Mouse (Mus musculus) CH12.LX (cell line): ENCODE results near the gene Dnm3. TPM values are rescaled to one million over a fixed set of nuclear protein-coding genes. Genes with fewer than 3 reads are reported as not detected.

ENCODE experiments used
- DNase-seq: peaks from one replicate; pipeline ENCODE4 v3.0.0-alpha.2; 2013; ENCODE audit errors: extremely low read depth
- H3K27ac ChIP-seq: 2 replicates; pipeline ENCODE4 v1.5.1; 2012; ENCODE audit warnings: low read depth, mild to moderate bottlenecking, control low read depth, moderate library complexity; ENCODE audit not compliant: insufficient read depth
- H3K27me3 ChIP-seq: replicated peaks from 2 replicates; pipeline ENCODE3; 2012; ENCODE audit warnings: inconsistent platforms
- H3K36me3 ChIP-seq, 2 experiments: replicated peaks in 1 of 2; 2 replicates each; pipeline versions ENCODE3 to v1.6.1; 2012; ENCODE audit warnings: inconsistent platforms in 1 of 2, low read length in 1 of 2, mild to moderate bottlenecking in 1 of 2, mixed read lengths in 1 of 2, moderate library complexity in 1 of 2; ENCODE audit not compliant: control insufficient read depth in 1 of 2, insufficient read depth in 1 of 2
- H3K4me1 ChIP-seq, 2 experiments: 2 replicates each; pipeline ENCODE4 v1.6.1; 2012; ENCODE audit warnings: inconsistent platforms in 1 of 2, moderate library complexity in 1 of 2; ENCODE audit not compliant: insufficient read depth in 2 of 2, control insufficient read depth in 1 of 2
- H3K4me2 ChIP-seq: 2 replicates; pipeline ENCODE4 v1.6.1; 2012; ENCODE audit warnings: low read depth, mild to moderate bottlenecking, control low read depth; ENCODE audit not compliant: poor library complexity, insufficient read depth, severe bottlenecking
- H3K4me3 ChIP-seq, 3 experiments: fragments of 150-350 bp in 1 of 3; sonication (generic) in 1 of 3; replicated peaks in 1 of 3; 2 replicates each; pipeline versions ENCODE3 to v1.5.1; 2011 to 2012; ENCODE audit warnings: low read depth in 2 of 3, low read length in 2 of 3, mild to moderate bottlenecking in 2 of 3, moderate library complexity in 2 of 3, control low read depth in 1 of 3, improper control_type of control experiment in 1 of 3, inconsistent platforms in 1 of 3, mixed read lengths in 1 of 3; ENCODE audit not compliant: poor library complexity in 1 of 3
- H3K79me2 ChIP-seq: replicated peaks from 2 replicates; pipeline ENCODE4 v1.6.1; 2012; ENCODE audit warnings: mild to moderate bottlenecking, moderate library complexity; ENCODE audit not compliant: control insufficient read depth, poor library complexity, insufficient read depth, severe bottlenecking; ENCODE audit errors: extremely low read depth
- H3K9ac ChIP-seq: 2 replicates; pipeline ENCODE4 v1.6.1; 2012; ENCODE audit warnings: low read depth, mild to moderate bottlenecking, control low read depth, moderate library complexity; ENCODE audit not compliant: insufficient read depth
- H3K9me3 ChIP-seq: replicated peaks from 2 replicates; pipeline ENCODE3; 2012; ENCODE audit warnings: low read length, inconsistent platforms, mixed read lengths
- BHLHE40 ChIP-seq: IDR thresholded peaks from 2 replicates; pipeline ENCODE4 v1.6.1; 2011; ENCODE audit warnings: mild to moderate bottlenecking, low read depth, low read length, improper control_type of control experiment
- CHD1 ChIP-seq: IDR thresholded peaks from 2 replicates; pipeline ENCODE4 v1.6.1; 2012; ENCODE audit warnings: low read depth, low read length, improper control_type of control experiment, inconsistent platforms
- CTCF ChIP-seq, 2 experiments: IDR thresholded peaks in 1 of 2; conservative IDR thresholded peaks in 1 of 2; 2 replicates each; pipeline ENCODE4 v1.5.1; 2011 to 2012; ENCODE audit warnings: low read depth in 2 of 2, low read length in 2 of 2, improper control_type of control experiment in 1 of 2, inconsistent platforms in 1 of 2, mild to moderate bottlenecking in 1 of 2, moderate library complexity in 1 of 2
- ELF1 ChIP-seq: IDR thresholded peaks from 2 replicates; pipeline ENCODE4 v1.6.1; 2014; ENCODE audit warnings: low read depth, mild to moderate bottlenecking, inconsistent platforms, low read length, improper control_type of control experiment
- ETS1 ChIP-seq: conservative IDR thresholded peaks from 2 replicates; pipeline ENCODE4 v1.6.1; 2012; ENCODE audit warnings: low read depth, mild to moderate bottlenecking, inconsistent platforms, low read length, improper control_type of control experiment, moderate library complexity
- HCFC1 ChIP-seq: IDR thresholded peaks from 2 replicates; pipeline ENCODE4 v1.6.1; 2012; ENCODE audit warnings: low read depth, mild to moderate bottlenecking, inconsistent platforms, low read length, improper control_type of control experiment
- IRF4 ChIP-seq: IDR thresholded peaks from 2 replicates; pipeline ENCODE4 v1.6.1; 2014; ENCODE audit warnings: low read depth, mild to moderate bottlenecking, inconsistent platforms, low read length, improper control_type of control experiment
- JUN ChIP-seq: IDR thresholded peaks from 2 replicates; pipeline ENCODE4 v1.6.1; 2011; ENCODE audit warnings: low read depth, mild to moderate bottlenecking, low read length, improper control_type of control experiment, moderate library complexity; ENCODE audit not compliant: insufficient read depth
- MAFK ChIP-seq: IDR thresholded peaks from 2 replicates; pipeline ENCODE4 v1.6.1; 2011; ENCODE audit warnings: low read length, improper control_type of control experiment; ENCODE audit not compliant: insufficient replicate concordance
- MAX ChIP-seq: IDR thresholded peaks from 2 replicates; pipeline ENCODE4 v1.6.1; 2011; ENCODE audit warnings: low read length, improper control_type of control experiment
- MEF2A ChIP-seq: IDR thresholded peaks from 2 replicates; pipeline ENCODE4 v1.6.1; 2014; ENCODE audit warnings: low read depth, mild to moderate bottlenecking, inconsistent platforms, low read length, improper control_type of control experiment, borderline replicate concordance
- MXI1 ChIP-seq: IDR thresholded peaks from 2 replicates; pipeline ENCODE4 v1.6.1; 2011; ENCODE audit warnings: mild to moderate bottlenecking, low read depth, low read length, improper control_type of control experiment
- MYC ChIP-seq: IDR thresholded peaks from 2 replicates; pipeline ENCODE4 v1.6.1; 2011; ENCODE audit warnings: low read depth, mild to moderate bottlenecking, improper control_type of control experiment, low read length
- NELFE ChIP-seq: IDR thresholded peaks from 2 replicates; pipeline ENCODE4 v1.6.1; 2011; ENCODE audit warnings: low read depth, low read length, improper control_type of control experiment
- POLR2AphosphoS2 ChIP-seq: IDR thresholded peaks from 2 replicates; pipeline ENCODE4 v1.6.1; 2011; ENCODE audit warnings: low read depth, low read length, improper control_type of control experiment
- RAD21 ChIP-seq: IDR thresholded peaks from 2 replicates; pipeline ENCODE4 v1.6.1; 2011; ENCODE audit warnings: low read depth, mild to moderate bottlenecking, low read length, improper control_type of control experiment, moderate library complexity
- SIN3A ChIP-seq: IDR thresholded peaks from 2 replicates; pipeline ENCODE4 v1.6.1; 2012; ENCODE audit warnings: low read length, improper control_type of control experiment, inconsistent platforms
- TBP ChIP-seq: conservative IDR thresholded peaks from 2 replicates; pipeline ENCODE4 v1.6.1; 2011; ENCODE audit warnings: low read depth, low read length, improper control_type of control experiment
- USF2 ChIP-seq: conservative IDR thresholded peaks from 2 replicates; pipeline ENCODE4 v1.6.1; 2011; ENCODE audit warnings: low read depth, low read length, improper control_type of control experiment
- ZKSCAN1 ChIP-seq: IDR thresholded peaks from 2 replicates; pipeline ENCODE4 v1.6.1; 2012; ENCODE audit warnings: low read depth, inconsistent platforms, low read length, improper control_type of control experiment, borderline replicate concordance
- ZMIZ1 ChIP-seq: IDR thresholded peaks from 2 replicates; pipeline ENCODE4 v1.6.1; 2012; ENCODE audit warnings: low read depth, mild to moderate bottlenecking, inconsistent platforms, low read length, improper control_type of control experiment
- ZNF384 ChIP-seq: IDR thresholded peaks from 2 replicates; pipeline ENCODE4 v1.6.1; 2012; ENCODE audit warnings: low read depth, low read length, improper control_type of control experiment, inconsistent platforms
- dilution Hi-C: fragments of 300-500 bp; cut with MboI; formaldehyde crosslinking; loops from 2 replicates; pipeline ENCODE4 v1.14.3; 2020; ENCODE audit warnings: low sequenced_read_pairs; ENCODE audit not compliant: extremely low pct_unique_long_range_greater_than_20kb, extremely low pct_ligation_motif_present
- in situ Hi-C: fragments of 300-500 bp; cut with MboI; formaldehyde crosslinking; loops from 3 replicates; pipeline ENCODE4 v1.14.3; 2019; ENCODE audit warnings: low sequenced_read_pairs, low pct_ligation_motif_present, low pct_unique_long_range_greater_than_20kb, mixed read lengths
- polyA plus RNA-seq: library from polyadenylated mRNA; unstranded; fragments of >175 nt; gene quantifications from 2 replicates; pipeline ENCODE4 v1.2.1, GENCODE M21; 2012; ENCODE audit warnings: low read depth; ENCODE audit not compliant: insufficient read length
- total RNA-seq, 2 experiments: library from RNA; depleted of rRNA; stranded (reverse); fragments of 300-350 nt in 1 of 2; fragments of >200 nt in 1 of 2; gene quantifications; 2 replicates each; pipeline ENCODE4 v1.2.3; 2012 to 2014

The Dnm3 gene
- total and polyA plus RNA-seq, 3 experiments, result 3.6 to 9.5 (median 6.9) TPM

GRCm38 (mm10) chr1:162004518-162004780, 473.4 kb downstream of the Dnm3 start:
- H3K4me3 ChIP-seq, result no peak overlapping the region
- H3K27ac ChIP-seq, result no peak overlapping the region
- no peaks in the 10 kb centered on the region for H3K79me2 ChIP-seq
- in situ Hi-C loops, result loop anchor here (5.0 to 10.0 kb wide), 2 partner anchors 180 to 308 kb away; no protein-coding TSS in a partner anchor
- H3K9me3 ChIP-seq, result no peaks in the 10 kb centered on the region
- no peaks in the 10 kb centered on the region for H3K27me3 ChIP-seq
- H3K36me3 ChIP-seq, result peaks cover 0 to 6% of the 10 kb centered on the region in 2 experiments
- TF ChIP-seq CTCF (conservative IDR thresholded peaks at IDR 0.05 in 1 of 2, IDR thresholded peaks at IDR 0.05 in 1 of 2; ENCODE audit: low read depth in 2 of 2, low read length in 2 of 2) (no peak), ZMIZ1 (no peak), NELFE (no peak), MEF2A (no peak), USF2 (no peak), TBP (no peak), ELF1 (no peak), ZNF384 (no peak), HCFC1 (no peak), SIN3A (no peak), JUN (no peak), MYC (no peak), MXI1 (no peak), RAD21 (no peak), POLR2AphosphoS2 (no peak)
- no peak overlapping the region for H3K4me2 ChIP-seq
- DNase-seq, result no peak
- no peak overlapping the region for H3K9ac ChIP-seq
- dilution Hi-C loops, result no loop called here
- H3K4me1 ChIP-seq, result peaks cover 6 to 36% of the 10 kb centered on the region in 2 experiments

GRCm38 (mm10) chr1:162003729-162004517, 473.9 kb downstream of the Dnm3 start:
- no peak overlapping the region for H3K27ac ChIP-seq
- dilution Hi-C loops, result no loop called here
- H3K79me2 ChIP-seq, result no peaks in the 10 kb centered on the region
- H3K9ac ChIP-seq, result no peak overlapping the region
- H3K4me2 ChIP-seq, result no peak overlapping the region
- no peaks in the 10 kb centered on the region for H3K27me3 ChIP-seq
- TF ChIP-seq MEF2A (no peak), CHD1 (no peak), HCFC1 (no peak), MYC (no peak), IRF4 (no peak), MAFK (no peak), ETS1 (no peak), NELFE (no peak), TBP (no peak), ZKSCAN1 (no peak), ZNF384 (no peak), MAX (no peak), USF2 (no peak), BHLHE40 (no peak)
- H3K4me3 ChIP-seq, result no peak overlapping the region
- in situ Hi-C loops, result loop anchor here (5.0 to 10.0 kb wide), 2 partner anchors 181 to 308 kb away; no protein-coding TSS in a partner anchor
- H3K36me3 ChIP-seq, result peaks cover 0 to 3% of the 10 kb centered on the region in 2 experiments
- no peaks in the 10 kb centered on the region for H3K9me3 ChIP-seq
- DNase-seq, result no peak
- peaks cover 11 to 41% of the 10 kb centered on the region in 2 experiments for H3K4me1 ChIP-seq
